Mouse (Mus musculus) v-Abl transformed pro-B cells (cell line): ENCODE data around the gene Abcd3.
"Not testable (repeated sequence)": the region's sequence is repeated elsewhere in the genome, so short reads cannot be mapped to it uniquely, and the experiment has no call there.

ENCODE experiments used
- in situ Hi-C, 2 experiments: fragments of 400-800 bp; cut with MboI; formaldehyde crosslinking; loops; one replicate each; pipeline ENCODE4 v1.15.1; 2025; ENCODE audit not compliant: unreplicated experiment in 2 of 2

Abcd3 gene

GRCm38 (mm10) chr3:121741186-121741848 is 73.8 kb downstream of the Abcd3 start:
- in situ Hi-C loops = not testable (repeated sequence)

DNA sequence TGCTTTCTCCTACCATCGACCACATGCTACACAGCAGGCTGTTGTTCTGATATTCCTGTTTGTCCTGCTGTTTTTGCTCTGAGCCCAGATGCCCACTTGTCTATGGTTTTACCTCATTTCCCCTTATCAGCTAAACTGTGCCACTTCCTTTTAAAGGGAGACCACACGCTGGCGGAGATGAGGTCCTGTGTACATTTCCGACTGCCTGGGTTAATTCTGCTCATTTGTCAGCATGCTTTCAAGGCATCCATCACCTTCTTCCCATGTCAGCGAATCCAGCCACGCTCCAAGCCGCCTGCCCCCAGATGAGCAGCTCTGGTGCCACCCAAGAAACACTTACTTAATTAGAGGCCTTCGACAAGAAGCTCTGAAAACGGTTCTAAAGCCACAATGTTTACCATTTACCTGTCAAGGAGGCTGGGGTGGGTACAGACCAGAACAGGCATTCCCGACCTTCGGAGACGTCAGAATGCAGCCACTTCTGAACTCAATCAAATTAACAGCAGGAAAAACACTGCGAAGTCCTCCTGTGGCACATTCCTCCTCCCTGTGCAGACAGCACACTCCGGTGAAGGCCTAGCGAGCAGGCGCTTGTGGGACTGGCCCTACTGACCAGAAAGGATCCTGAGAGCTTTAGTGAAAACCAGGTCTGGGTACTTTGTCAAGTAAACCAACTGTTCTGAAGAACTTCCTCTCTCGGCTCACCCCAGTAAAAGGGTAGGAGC is 75.5 kb downstream of the Abcd3 start:
- in situ Hi-C loops = loop anchor here (5.0 to 10.0 kb wide), 7 partner anchors 205 to 575 kb away; partner anchors contain the start of genes Rwdd3 (in 1 of the 2) and Slc44a3 (in 1 of the 2)

- in situ Hi-C loops = loop anchor here (5.0 to 10.0 kb wide), 7 partner anchors 204 to 574 kb away; partner anchors contain the start of genes Rwdd3 (in 1 of the 2) and Slc44a3 (in 1 of the 2)
Measured at GRCm38 (mm10) chr3:121738742-121739342, 76.3 kb downstream of the Abcd3 start.

DNA sequence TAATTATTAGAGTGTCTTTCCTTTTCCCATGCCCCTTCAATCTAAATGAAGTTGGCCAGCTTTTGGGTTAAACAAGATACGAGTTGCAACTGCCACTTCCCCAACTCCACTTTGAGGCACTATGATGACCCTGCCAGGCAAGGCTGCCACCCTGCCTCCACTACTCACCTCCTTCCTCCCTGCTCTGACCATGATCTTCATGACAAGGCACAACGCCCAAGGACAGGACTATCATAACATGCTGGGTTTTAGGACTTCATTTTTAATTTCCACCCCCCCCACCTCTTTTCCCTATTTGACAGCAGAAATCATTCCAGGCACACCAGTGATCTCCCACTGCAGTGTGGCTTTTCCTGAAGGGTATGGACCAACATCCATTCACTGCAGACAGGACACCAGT is 77.2 kb downstream of the Abcd3 start:
- in situ Hi-C loops = loop anchor here (5.0 to 10.0 kb wide), 7 partner anchors 203 to 573 kb away; partner anchors contain the start of genes Rwdd3 (in 1 of the 2) and Slc44a3 (in 1 of the 2)

DNA sequence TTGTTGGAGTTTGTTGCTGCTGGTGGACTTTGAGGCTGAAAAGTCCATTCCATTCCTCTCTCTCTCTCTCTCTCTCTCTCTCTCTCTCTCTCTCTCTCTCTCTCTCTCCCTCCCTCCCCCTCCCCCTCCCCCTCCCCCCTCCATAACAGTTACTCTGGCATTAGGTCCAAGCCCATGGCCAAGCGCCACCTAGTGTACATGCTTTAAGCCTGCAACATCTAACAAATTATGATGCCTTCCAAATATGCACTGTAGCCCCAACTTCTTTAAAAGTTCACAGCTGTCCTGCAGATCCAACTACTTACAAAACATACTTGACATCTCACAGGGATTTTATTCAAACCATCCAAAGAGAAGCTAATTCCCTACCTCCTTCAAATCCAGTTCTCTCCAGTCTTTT is 77.6 kb downstream of the Abcd3 start:
- in situ Hi-C loops = loop anchor here (5.0 to 10.0 kb wide), 7 partner anchors 203 to 573 kb away; partner anchors contain the start of genes Rwdd3 (in 1 of the 2) and Slc44a3 (in 1 of the 2)

GRCm38 (mm10) chr3:121736025-121736744 is 78.9 kb downstream of the Abcd3 start:
- in situ Hi-C loops = loop anchor here (5.0 to 10.0 kb wide), 7 partner anchors 201 to 571 kb away; partner anchors contain the start of genes Rwdd3 (in 1 of the 2) and Slc44a3 (in 1 of the 2)

- in situ Hi-C loops = loop anchor here (5.0 to 10.0 kb wide), 7 partner anchors 201 to 571 kb away; partner anchors contain the start of genes Rwdd3 (in 1 of the 2) and Slc44a3 (in 1 of the 2)
Measured at GRCm38 (mm10) chr3:121735542-121735941, 79.6 kb downstream of the Abcd3 start.

GRCm38 (mm10) chr3:121729678-121730077 is 85.4 kb downstream of the Abcd3 start:
- in situ Hi-C loops = loop anchor here (10.0 kb wide), 4 partner anchors 195 to 565 kb away; partner anchors contain the start of genes Rwdd3 (in 1 of the 2) and Slc44a3 (in 1 of the 2)

DNA sequence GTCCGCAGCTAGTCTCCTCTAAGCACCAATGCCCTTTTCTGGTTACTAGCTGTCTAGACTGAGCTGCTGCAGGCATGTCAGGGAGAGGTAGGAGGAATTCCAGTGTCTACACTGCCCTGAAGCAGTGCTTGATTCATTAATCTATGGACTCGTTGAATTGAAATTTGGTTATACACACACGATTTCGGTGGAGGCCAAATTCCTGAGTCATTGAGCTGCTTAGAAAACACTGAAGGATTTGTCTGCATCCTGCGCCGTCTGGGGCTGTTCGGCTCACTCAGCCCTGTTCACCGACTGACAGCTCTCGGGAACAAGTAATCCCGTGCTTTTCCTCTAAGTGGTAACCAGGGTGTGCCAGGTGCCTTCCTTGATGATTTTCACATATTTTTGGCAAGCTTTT is 89.5 kb downstream of the Abcd3 start:
- in situ Hi-C loops = no loop called here

DNA sequence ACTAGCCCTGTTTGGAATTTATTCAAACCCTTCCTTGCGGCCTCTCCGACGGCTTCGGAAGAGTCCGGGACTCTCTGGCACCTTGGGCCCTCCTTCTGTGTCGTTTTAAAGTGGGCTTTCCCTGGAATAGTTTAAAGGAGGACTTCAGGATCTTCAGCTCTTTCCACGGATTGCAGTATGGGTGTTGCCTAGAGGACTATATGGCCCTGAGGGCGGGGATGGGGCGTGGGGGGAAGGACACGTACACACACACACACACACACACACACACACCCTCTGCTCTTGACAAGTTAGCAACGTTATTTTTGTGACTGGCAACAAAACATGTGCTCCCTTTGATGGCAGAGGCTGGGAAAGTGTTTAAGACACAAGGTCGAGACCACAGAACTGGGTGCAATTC is 90.5 kb downstream of the Abcd3 start:
- in situ Hi-C loops = no loop called here

GRCm38 (mm10) chr3:121723968-121724524 is 91.1 kb downstream of the Abcd3 start:
- in situ Hi-C loops = no loop called here

DNA sequence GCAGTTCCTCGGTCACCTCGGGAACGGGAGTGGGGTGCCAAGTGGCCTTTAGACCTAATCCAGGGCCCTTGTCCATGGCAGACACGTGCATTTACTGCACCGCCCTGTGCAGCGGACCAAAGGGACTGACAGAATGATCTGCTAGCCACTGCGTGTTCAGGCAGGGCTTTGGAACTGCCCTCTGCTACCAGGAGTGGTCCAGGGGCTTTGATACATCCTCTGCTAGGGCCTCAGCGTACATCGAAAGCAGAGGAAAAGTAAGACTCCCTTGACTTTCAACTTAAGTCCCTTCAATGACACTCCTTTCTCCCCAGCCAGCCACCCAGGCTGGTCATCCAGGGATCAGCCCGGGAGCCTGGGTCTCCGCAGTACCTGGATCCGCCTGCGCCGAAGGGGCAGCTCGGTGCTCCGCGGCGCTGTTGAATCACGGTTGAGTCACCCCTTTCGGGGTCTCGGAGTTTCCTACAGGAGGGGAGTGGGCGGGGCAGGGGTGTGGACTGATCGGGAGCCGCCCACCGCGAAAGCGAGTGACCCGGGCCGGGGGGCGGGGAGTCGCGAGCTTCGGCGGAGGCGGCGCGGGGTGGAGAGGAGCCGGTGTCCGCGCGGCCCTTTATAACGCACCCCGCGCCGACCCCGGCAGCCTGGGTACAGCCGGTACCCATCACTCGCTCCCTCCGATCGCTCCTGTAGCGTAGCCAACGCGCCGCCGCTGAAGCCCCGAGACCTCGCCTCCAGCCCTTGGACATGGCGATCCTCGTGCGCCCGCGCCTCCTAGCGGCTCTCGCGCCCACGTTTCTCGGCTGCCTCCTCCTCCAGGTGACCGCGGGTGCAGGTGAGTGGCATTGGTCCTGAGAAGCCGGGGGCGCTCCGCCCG is 91.9 kb downstream of the Abcd3 start, which contains the start of gene F3:
F3 (plus strand) TSS at position 567 of the 874 bp plus-strand sequence.
- in situ Hi-C loops = no loop called here

DNA sequence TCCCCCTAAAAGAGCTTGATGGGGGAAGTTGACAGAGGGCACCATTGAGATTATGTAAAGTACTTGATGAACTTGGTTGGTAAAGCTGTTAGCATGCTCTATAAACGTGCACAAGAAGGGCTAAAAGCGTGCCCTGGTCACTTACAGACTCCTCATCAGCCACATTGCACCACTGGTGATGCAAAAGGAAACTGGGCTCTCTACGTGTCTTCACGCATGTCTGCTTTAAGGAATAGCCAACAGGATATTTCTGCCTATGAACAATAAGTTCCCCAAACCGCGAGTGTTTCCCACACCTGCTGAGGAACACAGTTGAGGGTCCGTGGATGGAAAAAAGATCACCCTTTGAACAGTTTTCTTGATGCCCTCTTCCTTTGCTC is 93.4 kb downstream of the Abcd3 start:
- in situ Hi-C loops = no loop called here

- in situ Hi-C loops = no loop called here
Measured at GRCm38 (mm10) chr3:121720801-121721690, 94.1 kb downstream of the Abcd3 start.

DNA sequence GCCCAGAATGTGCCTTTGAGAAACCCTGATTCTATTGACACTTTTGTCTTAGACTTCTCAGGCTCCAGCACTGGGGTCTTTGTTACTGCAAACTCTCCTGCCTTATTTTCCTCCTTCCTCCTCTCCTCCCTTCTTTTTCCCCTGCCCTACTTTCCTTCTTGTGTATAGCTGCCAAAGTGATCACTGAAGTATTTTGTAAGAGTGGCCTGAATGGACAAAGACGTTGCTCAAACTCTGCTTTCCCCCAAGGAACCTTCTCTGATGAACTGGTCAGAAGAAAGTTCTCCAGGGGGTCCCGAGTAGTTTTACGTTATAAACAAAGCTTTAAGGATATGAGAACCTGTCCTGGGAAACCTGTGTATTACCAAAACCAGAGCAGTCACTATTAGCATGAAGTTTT is 95.4 kb downstream of the Abcd3 start:
- in situ Hi-C loops = no loop called here

DNA sequence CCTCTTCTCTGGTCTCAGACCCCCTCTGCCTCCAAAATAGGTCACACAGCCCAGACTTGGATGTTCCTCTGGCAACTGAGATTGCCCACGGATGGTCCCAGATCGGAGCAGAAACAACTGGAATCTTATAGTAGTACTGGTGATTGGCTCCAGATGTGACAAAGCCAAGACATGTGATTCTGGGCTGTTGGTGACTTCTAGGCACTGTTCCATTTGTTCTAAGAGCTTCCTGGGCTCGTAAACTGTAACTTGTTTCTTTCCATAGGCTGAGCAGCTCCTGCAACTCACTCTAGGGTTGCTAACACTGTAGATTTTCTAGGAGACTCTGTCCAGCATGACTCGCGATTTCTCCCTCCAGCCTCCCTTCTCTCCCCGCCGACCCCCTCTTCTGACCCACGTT is 96.4 kb downstream of the Abcd3 start:
- in situ Hi-C loops = no loop called here

GRCm38 (mm10) chr3:121716480-121716879 is 98.6 kb downstream of the Abcd3 start:
- in situ Hi-C loops = no loop called here
